Mouse (Mus musculus): Measurements from ENCODE around the gene Dusp19. TPM values are rescaled to one million over a fixed set of nuclear protein-coding genes. Genes with fewer than 3 reads are reported as not detected.

The Dusp19 gene
- polyA plus RNA-seq, 1 experiment from 2014 or later = 15.4 TPM

GRCm38 (mm10) chr2:80594215-80594918 is 22.5 kb upstream of the Dusp19 start:
- H3K36me3 ChIP-seq (ENCODE audit: control insufficient read depth, insufficient read depth, low read length) = no peaks in the 10 kb centered on the region
- no peak overlapping the region for H3K9ac ChIP-seq (ENCODE audit: low read depth, low read length)
- no peak overlapping the region for H3K4me3 ChIP-seq (ENCODE audit: low read length)
- H3K9me3 ChIP-seq (ENCODE audit: control insufficient read depth, low read length) = no peaks in the 10 kb centered on the region
- WGBS = 76% methylated on average over 4 of the region's 4 CpGs
- H3K4me2 ChIP-seq (ENCODE audit: low read length) = no peak overlapping the region
- ATAC-seq = no peak
- no peak overlapping the region for H3K27ac ChIP-seq (ENCODE audit: low read depth, low read length)
- no peaks in the 10 kb centered on the region for H3K4me1 ChIP-seq (ENCODE audit: control insufficient read depth, insufficient read depth, low read depth, low read length)
- no peaks in the 10 kb centered on the region for H3K27me3 ChIP-seq (replicated peaks; ENCODE audit: control insufficient read depth, insufficient read depth, low read length)

GRCm38 (mm10) chr2:80596960-80597359 is 19.9 kb upstream of the Dusp19 start:
- 70% methylated on average over 5 of the region's 5 CpGs for WGBS

GRCm38 (mm10) chr2:80599850-80600249 is 17.0 kb upstream of the Dusp19 start:
- Histone ChIP-seq H3K9ac (ENCODE audit: low read depth, low read length) (no peak overlapping the region), H3K27ac (ENCODE audit: low read depth, low read length) (no peak overlapping the region), H3K9me3 (ENCODE audit: control insufficient read depth, low read length) (0 out of 2 replicates have a peak, but pooled peaks cover 2% of the 10 kb centered on the region), H3K36me3 (ENCODE audit: control insufficient read depth, insufficient read depth, low read length) (no peaks in the 10 kb centered on the region), H3K4me2 (ENCODE audit: low read length) (no peak overlapping the region), H3K4me3 (ENCODE audit: low read length) (no peak overlapping the region), H3K27me3 (replicated peaks; ENCODE audit: control insufficient read depth, insufficient read depth, low read length) (no peaks in the 10 kb centered on the region), H3K4me1 (ENCODE audit: control insufficient read depth, insufficient read depth, low read depth, low read length) (no peaks in the 10 kb centered on the region)
- WGBS = 84% methylated on average over 3 of the region's 3 CpGs
- no peak for ATAC-seq

More at GRCm38 (mm10) chr2:80596960-80597359, 19.9 kb upstream of the Dusp19 start:
- Histone ChIP-seq H3K27me3 (replicated peaks; ENCODE audit: control insufficient read depth, insufficient read depth, low read length) (no peaks in the 10 kb centered on the region), H3K36me3 (ENCODE audit: control insufficient read depth, insufficient read depth, low read length) (no peaks in the 10 kb centered on the region), H3K4me3 (ENCODE audit: low read length) (no peak overlapping the region), H3K9me3 (ENCODE audit: control insufficient read depth, low read length) (no peaks in the 10 kb centered on the region), H3K4me1 (ENCODE audit: control insufficient read depth, insufficient read depth, low read depth, low read length) (no peaks in the 10 kb centered on the region), H3K4me2 (ENCODE audit: low read length) (no peak overlapping the region), H3K27ac (ENCODE audit: low read depth, low read length) (no peak overlapping the region), H3K9ac (ENCODE audit: low read depth, low read length) (no peak overlapping the region)
- ATAC-seq = no peak

- H3K9ac ChIP-seq (ENCODE audit: low read depth, low read length) = no peak overlapping the region
- H3K27me3 ChIP-seq (replicated peaks; ENCODE audit: control insufficient read depth, insufficient read depth, low read length) = no peaks in the 10 kb centered on the region
- H3K4me3 ChIP-seq (ENCODE audit: low read length) = no peak overlapping the region
- H3K4me2 ChIP-seq (ENCODE audit: low read length) = no peak overlapping the region
- H3K36me3 ChIP-seq (ENCODE audit: control insufficient read depth, insufficient read depth, low read length) = no peaks in the 10 kb centered on the region
- H3K9me3 ChIP-seq (ENCODE audit: control insufficient read depth, low read length) = 0 out of 2 replicates have a peak, but pooled peaks cover 2% of the 10 kb centered on the region
- H3K27ac ChIP-seq (ENCODE audit: low read depth, low read length) = no peak overlapping the region
- H3K4me1 ChIP-seq (ENCODE audit: control insufficient read depth, insufficient read depth, low read depth, low read length) = no peaks in the 10 kb centered on the region
- no peak for ATAC-seq
These were observed 16.2 kb upstream of the Dusp19 start for GRCm38 (mm10) chr2:80600611-80601010.

GRCm38 (mm10) chr2:80602756-80603155 is 14.1 kb upstream of the Dusp19 start:
- Histone ChIP-seq H3K9me3 (ENCODE audit: control insufficient read depth, low read length) (0 out of 2 replicates have a peak, but pooled peaks cover 2% of the 10 kb centered on the region), H3K27me3 (replicated peaks; ENCODE audit: control insufficient read depth, insufficient read depth, low read length) (no peaks in the 10 kb centered on the region), H3K4me3 (ENCODE audit: low read length) (no peak overlapping the region), H3K9ac (ENCODE audit: low read depth, low read length) (no peak overlapping the region), H3K36me3 (ENCODE audit: control insufficient read depth, insufficient read depth, low read length) (no peaks in the 10 kb centered on the region), H3K27ac (ENCODE audit: low read depth, low read length) (no peak overlapping the region), H3K4me2 (ENCODE audit: low read length) (no peak overlapping the region), H3K4me1 (ENCODE audit: control insufficient read depth, insufficient read depth, low read depth, low read length) (no peaks in the 10 kb centered on the region)
- ATAC-seq = no peak
- 96% methylated on average over 13 of the region's 13 CpGs for WGBS

GRCm38 (mm10) chr2:80603771-80604426 is 12.9 kb upstream of the Dusp19 start:
- Histone ChIP-seq H3K4me1 (ENCODE audit: control insufficient read depth, insufficient read depth, low read depth, low read length) (no peaks in the 10 kb centered on the region), H3K4me3 (ENCODE audit: low read length) (no peak overlapping the region), H3K27me3 (replicated peaks; ENCODE audit: control insufficient read depth, insufficient read depth, low read length) (no peaks in the 10 kb centered on the region), H3K36me3 (ENCODE audit: control insufficient read depth, insufficient read depth, low read length) (no peaks in the 10 kb centered on the region), H3K4me2 (ENCODE audit: low read length) (no peak overlapping the region; the same call in 1 of the 2 replicates), H3K9me3 (ENCODE audit: control insufficient read depth, low read length) (0 out of 2 replicates have a peak, but pooled peaks cover 2% of the 10 kb centered on the region), H3K9ac (ENCODE audit: low read depth, low read length) (no peak overlapping the region), H3K27ac (ENCODE audit: low read depth, low read length) (no peak overlapping the region)
- no peak for ATAC-seq
- 78% methylated on average over 19 of the region's 19 CpGs for WGBS

- Histone ChIP-seq H3K9ac (ENCODE audit: low read depth, low read length) (no peak overlapping the region), H3K27me3 (replicated peaks; ENCODE audit: control insufficient read depth, insufficient read depth, low read length) (no peaks in the 10 kb centered on the region), H3K36me3 (ENCODE audit: control insufficient read depth, insufficient read depth, low read length) (no peaks in the 10 kb centered on the region), H3K4me2 (ENCODE audit: low read length) (no peak overlapping the region), H3K27ac (ENCODE audit: low read depth, low read length) (no peak overlapping the region), H3K4me1 (ENCODE audit: control insufficient read depth, insufficient read depth, low read depth, low read length) (no peaks in the 10 kb centered on the region), H3K9me3 (ENCODE audit: control insufficient read depth, low read length) (no peaks in the 10 kb centered on the region), H3K4me3 (ENCODE audit: low read length) (no peak overlapping the region)
- WGBS = 52% methylated on average over 1 of the region's 1 CpGs
- no peak for ATAC-seq
These were observed 4.6 kb upstream of the Dusp19 start for GRCm38 (mm10) chr2:80612286-80612685.

GRCm38 (mm10) chr2:80612796-80613195 is 4.0 kb upstream of the Dusp19 start:
- Histone ChIP-seq H3K9me3 (ENCODE audit: control insufficient read depth, low read length) (no peaks in the 10 kb centered on the region), H3K4me1 (ENCODE audit: control insufficient read depth, insufficient read depth, low read depth, low read length) (peaks cover 3% of the 10 kb centered on the region), H3K4me3 (ENCODE audit: low read length) (no peak overlapping the region), H3K27me3 (replicated peaks; ENCODE audit: control insufficient read depth, insufficient read depth, low read length) (no peaks in the 10 kb centered on the region), H3K36me3 (ENCODE audit: control insufficient read depth, insufficient read depth, low read length) (no peaks in the 10 kb centered on the region), H3K4me2 (ENCODE audit: low read length) (no peak overlapping the region), H3K9ac (ENCODE audit: low read depth, low read length) (no peak overlapping the region), H3K27ac (ENCODE audit: low read depth, low read length) (no peak overlapping the region)
- 73% methylated on average over 2 of the region's 2 CpGs for WGBS
- ATAC-seq = no peak

- no peak overlapping the region for H3K27ac ChIP-seq (ENCODE audit: low read depth, low read length)
- no peaks in the 10 kb centered on the region for H3K27me3 ChIP-seq (replicated peaks; ENCODE audit: control insufficient read depth, insufficient read depth, low read length)
- H3K4me3 ChIP-seq (ENCODE audit: low read length) = no peak overlapping the region
- H3K4me1 ChIP-seq (ENCODE audit: control insufficient read depth, insufficient read depth, low read depth, low read length) = peaks cover 9% of the 10 kb centered on the region
- no peak overlapping the region for H3K4me2 ChIP-seq (ENCODE audit: low read length)
- WGBS = 89% methylated on average over 3 of the region's 3 CpGs
- H3K9me3 ChIP-seq (ENCODE audit: control insufficient read depth, low read length) = no peaks in the 10 kb centered on the region
- H3K36me3 ChIP-seq (ENCODE audit: control insufficient read depth, insufficient read depth, low read length) = 0 out of 2 replicates have a peak, but pooled peaks cover 2% of the 10 kb centered on the region
- no peak overlapping the region for H3K9ac ChIP-seq (ENCODE audit: low read depth, low read length)
- no peak for ATAC-seq
These were observed 2.1 kb downstream of the Dusp19 start for GRCm38 (mm10) chr2:80618991-80619390.

Measured in hindbrain, embryonic 16.5 days (tissue).